Mouse (Mus musculus) kidney, postnatal 14 days (tissue): Measurements from ENCODE around the gene Pth.
A peak's percentile ranks its signal among the peaks of the same experiment; 100 is the strongest.

Experiments used
- DNase-seq: peaks from one replicate; pipeline ENCODE4 v3.0.0; 2022; ENCODE audit warnings: mixed read lengths

Pth gene

DNA sequence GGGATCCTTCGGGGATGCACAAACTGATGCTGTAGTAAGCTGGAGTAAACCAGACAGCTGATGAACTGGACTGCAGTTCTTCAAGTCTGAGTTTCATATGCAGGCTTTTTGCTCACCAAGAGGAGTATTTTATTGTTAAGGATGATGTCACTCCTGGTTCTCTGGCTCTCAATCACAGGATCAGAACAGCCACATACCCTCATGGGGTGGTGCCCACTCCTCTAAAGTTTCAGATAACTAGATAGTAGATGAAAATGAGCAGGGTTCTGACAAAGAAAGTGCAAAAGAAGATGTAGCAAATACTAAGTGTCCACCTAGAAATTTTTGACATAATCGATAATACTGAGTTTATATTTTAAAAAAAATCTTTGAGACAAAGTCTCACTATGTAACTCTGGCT is at the start of gene Pth:
TSS of gene Pth (minus strand) at position 101 of the 400 bp plus-strand sequence.
- no peak for DNase-seq

DNA sequence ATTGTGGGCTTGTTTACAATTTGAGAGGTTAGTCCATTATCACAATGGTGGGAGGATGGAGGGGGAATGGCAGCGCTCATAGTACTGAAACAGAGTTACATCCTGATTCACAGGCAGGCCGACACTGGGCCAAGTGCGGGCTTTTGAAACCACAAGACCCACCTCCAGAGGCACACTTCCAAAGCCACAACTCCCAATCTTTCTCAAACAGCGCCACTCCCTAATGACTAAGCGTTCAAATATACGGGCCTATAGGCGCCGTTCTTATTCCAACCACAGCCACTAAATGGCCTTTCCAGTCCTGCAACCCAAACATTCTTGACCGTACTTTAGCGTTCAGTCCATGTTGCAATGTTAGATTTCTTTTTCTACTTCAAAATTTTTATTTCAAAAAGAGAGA is 47.9 kb upstream of the Pth start:
- no peak for DNase-seq

DNA sequence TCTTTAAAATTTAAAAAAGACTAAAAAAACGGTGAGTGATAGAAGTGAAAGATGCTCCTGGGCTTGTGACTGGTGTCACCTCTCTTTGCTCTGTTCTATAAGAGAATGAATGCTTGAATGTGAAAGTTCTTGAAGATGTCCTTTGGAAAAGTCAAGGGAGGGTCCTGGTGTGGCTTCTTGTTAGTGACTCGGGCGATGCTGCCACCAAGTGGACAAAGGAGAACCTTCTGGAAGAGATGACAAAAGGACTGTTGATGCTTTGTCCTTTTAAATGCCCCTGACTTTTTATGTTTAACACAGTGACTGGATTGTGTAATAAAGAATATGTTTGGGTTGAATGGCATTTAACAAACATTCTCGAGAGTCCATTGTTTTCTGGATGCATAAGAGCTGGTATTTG is 45.9 kb upstream of the Pth start:
- peak; percentile 74 for DNase-seq

DNA sequence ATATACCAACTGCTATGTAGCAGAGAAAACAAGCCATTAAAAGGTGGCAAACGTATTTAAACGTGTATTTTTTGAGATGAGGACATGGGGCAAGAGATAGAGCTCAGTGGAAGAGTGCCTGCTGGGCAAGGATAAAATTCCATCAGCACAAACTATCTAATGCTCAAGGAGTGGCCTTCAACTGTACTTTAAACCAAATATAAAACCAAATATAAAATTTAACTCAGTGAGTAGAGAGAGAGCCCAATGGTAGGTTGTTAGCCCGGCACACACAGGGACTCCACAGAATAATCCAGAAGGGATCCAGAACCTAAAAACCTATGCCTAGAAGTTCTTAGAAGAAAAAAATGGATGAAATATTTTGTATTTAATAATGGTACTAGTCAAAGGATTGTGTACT is 45.1 kb upstream of the Pth start:
- DNase-seq = peak; percentile 4

DNA sequence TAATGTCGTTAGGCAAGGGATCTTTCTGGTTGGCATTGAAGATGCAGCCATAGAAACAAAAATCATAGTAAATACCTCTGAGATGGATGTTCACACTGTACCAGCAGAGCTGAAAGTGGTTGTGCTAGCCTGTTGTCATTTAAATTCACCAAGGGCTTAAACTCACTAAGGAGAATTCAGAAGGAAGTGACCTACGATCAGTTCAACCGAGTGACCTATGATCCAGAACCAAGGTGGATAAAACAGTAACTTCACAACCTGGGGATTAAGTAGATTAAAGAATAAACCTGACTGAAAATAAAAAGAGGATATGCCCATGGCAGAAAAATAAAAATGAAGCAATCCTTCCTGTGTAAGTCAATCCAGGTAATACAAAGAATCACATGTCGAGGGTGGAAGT is 44.5 kb upstream of the Pth start:
- peak; percentile 32 for DNase-seq

DNA sequence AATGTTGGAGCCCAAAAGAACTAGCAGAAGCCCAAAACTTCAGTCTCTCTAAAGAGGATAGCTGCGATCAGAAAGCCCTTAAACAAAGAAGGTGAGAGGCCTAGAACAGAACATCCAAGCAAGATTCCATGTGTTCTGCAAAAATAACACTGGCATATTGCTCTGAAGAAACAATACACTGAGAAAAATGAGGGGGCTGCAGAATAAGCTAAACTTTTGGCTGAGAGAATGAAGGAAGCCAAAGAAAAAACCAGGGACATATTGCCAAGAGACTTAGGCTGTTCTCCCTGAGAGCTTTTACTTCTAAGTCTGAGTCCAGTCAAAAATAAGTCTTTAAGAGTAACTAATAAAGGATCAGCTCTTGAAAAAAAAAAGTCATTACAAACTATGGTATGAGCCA is 32.4 kb upstream of the Pth start:
- no peak for DNase-seq

DNA sequence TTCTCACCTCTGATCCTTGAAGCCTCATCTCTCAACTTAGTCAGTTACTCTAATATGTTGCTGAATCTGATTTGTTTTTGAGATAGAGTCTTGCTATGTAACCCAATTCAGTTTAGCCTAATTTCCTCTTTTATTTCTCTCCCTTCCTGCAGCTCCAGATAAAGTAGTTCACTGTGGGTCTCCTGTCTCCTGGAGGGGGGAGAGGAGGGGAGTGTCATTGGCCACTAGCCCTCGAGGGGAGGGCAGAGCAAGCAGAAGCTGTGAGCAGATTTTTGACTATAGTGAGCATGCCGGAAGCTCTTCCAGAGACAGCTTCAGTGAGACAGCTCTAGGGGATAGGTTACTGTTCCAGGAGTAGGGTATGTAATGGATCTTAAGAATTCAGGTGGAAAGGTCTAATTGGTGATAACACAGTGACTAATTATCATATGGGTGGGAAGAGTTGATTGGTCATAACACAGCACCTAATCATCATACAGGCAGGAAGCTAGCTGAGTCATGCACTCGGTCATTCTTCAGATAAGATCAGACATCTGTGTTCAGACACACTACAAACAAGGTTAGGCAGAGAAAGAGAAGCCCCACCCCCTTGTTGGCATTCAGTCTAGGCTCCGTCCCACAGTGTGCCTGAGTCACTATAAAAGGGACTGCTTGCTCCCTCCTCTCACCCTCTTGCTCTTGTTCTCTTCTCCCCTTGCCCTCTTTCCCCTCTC is 30.9 kb upstream of the Pth start:
- peak; percentile 18 for DNase-seq

DNA sequence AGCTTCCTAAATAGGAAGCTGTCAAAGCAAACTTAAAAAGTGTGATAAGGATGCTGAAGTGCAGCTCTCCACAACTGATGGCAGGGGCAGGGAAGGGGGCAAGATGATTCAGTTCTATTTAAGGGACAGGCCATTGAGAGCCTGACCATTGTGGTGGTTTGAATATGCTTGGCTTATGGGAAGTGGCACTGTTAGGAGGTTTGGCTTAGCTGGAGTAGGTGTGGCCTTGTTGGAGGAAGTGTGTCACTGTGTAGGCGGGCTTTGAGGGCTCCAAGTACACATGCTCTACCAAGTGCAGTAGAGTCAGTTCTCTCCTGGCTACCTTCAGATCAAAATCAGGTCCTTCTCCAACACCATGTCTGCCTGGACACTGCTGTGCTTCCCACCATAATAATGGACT is 28.2 kb upstream of the Pth start:
- no peak for DNase-seq

DNA sequence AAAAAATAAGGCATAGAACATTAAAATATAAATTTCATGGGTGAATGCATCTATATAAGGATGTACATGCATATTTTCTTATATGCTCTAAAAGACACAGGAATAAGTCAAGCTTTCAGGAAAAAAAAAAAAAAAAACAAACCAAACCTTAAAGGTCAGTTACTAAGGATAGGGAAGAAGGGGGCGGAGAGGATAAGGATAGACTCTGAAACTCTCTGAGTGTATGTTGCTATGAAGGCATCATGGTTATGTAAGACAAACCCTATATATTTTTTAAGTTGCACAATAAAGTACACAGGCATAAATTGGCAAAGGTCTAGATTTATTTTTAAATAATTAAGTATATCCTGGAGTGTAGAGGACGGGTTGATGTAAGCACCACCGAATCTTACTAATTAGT is 26.9 kb upstream of the Pth start:
- DNase-seq = no peak

DNA sequence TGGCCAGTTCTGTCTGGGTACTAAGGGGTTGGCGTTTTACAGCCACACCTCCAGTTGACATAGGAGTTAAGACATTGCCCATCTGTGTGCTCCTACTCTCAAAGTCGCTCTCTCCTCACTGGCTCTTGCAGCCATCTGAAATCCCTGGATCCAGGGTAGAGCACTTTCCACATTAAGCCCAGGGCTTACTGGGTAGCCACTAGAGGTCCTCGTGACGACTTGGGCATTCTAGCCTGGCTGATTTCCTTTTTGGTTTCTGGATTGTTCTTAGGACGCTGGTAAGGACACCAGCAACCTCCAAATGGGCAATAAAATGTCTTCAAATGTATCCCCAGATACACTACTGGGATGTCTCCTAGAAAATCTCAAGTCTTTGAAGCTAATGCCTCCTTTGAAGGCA is 20.3 kb upstream of the Pth start:
- no peak for DNase-seq

DNA sequence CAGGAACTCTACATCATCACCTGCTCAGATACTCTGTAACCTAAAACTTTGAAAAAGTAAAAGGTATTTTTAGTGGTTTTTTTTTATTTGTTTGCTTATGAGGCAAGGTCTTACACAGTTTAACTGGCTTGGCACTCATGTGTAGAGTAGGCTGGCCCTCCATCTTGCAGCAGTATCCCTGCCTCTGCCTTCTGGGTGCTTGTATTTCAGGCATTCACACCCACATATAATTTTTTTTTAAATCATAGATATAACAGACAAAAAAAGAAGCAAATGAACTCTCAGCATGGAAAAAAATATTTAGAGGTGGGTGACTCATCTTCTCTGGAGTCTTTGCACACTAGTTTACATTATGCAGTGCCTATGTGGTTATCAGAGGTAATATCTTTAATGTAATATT is 9.7 kb upstream of the Pth start:
- DNase-seq = no peak

DNA sequence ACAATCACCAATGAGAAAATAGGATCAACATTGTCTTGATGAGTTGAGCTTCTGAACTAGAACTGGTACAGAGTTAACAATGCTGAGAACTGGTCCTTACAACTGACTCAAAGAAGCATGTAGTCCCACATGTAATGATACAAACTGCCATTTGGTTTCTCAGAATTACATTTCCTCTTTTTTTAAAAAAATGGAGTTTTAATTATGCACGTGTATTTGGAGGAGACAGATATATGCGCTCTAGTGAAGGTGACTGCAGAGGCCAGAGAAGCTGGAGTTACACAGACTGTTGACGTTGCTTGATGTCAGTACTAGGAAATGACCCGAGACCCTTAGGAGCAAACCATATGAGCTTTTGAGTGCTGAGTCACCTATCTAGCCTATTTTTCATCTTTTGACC is 8.3 kb upstream of the Pth start:
- DNase-seq = no peak

DNA sequence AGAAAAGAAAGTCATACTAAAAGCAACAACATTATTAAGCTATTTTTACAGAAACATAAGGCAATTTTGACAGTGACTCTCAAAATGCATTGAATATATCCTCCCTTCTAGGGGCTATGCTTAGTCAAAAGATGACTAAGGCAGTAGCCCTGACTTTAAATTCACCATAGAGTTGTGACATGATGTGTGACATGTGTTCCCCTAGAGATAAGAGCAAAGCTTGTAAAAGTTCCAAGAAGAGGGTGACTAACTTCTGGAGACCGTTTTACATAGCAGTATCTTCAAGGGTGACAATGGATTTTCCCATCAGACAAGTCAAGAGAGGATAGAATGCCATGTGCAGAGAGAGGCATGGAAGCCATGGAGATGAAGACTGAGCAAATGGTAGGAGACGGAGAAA is 3.2 kb upstream of the Pth start:
- no peak for DNase-seq

DNA sequence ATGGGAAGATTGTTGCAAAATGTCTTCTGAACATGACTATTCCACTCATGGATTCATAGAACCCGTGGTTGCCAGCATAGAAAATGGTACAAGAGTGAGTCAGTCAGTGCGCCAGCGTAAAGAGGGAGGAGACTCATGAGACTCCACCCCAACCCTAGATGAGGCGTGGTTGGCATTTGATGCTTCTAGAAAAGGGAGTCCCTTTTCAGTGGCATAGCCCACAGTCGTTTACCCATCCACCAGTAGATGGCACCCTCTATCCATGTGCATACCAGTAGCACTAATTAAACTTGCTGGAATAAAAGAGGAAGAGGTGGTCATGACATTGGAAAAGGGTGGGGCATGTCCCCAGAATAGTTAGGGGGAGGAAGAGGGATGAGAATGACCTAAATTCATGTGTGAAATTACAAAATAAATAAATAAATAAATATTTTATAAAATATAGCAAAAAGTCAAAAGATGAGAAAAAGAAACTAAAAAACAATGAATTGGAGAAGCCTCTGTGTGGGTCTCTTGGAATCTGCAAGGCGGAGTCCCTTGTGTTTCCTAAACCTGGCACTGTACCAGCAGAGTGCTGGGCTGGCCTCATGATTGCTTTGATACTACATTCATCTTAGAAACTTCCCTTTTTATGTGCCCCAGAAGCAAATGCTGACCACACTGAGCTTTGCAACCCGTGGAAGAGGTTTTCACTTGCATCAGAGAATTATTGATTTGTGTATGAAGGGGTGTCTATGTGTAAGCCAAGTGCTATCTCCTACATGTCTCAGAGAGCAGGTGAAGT is 10.3 kb downstream of the Pth start:
- DNase-seq = peak; percentile 87

DNA sequence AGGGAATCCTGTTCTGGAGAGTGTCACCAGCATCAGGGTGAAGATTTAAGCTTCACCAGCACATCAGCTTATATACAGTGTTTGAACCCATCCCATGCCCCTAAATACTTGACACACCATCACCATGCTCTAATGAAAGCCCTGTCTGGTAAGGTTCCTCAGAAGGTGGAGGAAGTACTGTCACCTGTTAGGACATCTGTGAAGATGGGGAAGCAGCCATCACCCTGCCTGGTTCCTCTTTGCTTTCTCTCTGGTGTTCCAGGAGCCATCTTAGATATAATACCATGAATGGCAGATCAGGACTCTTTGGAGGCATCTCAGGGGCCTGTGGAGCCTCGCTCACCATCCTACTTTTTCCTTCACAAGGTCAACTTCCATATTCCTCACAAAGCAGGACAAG is 15.7 kb downstream of the Pth start:
- no peak for DNase-seq

DNA sequence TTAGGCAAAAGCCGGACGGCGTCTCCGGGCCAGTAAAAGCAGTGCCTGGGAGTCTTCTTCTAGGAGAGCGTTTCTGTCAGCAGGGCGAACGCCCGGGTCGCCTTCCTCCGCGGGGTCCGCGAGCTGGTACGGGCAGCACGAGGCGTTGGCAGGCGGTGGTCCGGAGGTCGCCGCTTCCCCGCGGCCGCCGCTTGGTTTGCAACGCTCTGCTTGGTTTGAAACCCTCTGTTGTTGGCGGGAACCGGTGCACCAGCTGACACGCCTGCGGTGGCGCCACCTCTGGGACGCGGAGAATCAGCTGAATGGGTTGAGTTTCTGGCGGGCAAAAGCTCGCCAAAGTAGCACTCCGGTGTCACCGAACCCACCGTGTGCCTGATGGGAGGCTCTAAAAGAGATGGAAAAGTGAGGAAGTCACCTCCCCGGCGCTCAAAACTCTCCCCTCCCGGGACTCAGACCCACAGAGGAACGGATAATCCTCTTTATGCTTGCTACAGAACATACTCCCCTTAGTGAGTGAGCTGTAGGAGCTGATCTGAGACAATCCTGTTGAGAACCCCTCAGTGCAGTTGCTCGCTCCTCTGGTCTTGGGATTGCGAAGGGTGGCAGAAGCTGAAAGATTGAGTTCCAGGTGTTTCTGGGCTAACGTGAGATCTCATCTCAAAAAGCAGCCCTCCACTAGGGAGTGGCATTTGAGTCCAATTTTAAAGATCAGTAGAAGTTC is 18.6 kb downstream of the Pth start:
- DNase-seq = peak; percentile 83

DNA sequence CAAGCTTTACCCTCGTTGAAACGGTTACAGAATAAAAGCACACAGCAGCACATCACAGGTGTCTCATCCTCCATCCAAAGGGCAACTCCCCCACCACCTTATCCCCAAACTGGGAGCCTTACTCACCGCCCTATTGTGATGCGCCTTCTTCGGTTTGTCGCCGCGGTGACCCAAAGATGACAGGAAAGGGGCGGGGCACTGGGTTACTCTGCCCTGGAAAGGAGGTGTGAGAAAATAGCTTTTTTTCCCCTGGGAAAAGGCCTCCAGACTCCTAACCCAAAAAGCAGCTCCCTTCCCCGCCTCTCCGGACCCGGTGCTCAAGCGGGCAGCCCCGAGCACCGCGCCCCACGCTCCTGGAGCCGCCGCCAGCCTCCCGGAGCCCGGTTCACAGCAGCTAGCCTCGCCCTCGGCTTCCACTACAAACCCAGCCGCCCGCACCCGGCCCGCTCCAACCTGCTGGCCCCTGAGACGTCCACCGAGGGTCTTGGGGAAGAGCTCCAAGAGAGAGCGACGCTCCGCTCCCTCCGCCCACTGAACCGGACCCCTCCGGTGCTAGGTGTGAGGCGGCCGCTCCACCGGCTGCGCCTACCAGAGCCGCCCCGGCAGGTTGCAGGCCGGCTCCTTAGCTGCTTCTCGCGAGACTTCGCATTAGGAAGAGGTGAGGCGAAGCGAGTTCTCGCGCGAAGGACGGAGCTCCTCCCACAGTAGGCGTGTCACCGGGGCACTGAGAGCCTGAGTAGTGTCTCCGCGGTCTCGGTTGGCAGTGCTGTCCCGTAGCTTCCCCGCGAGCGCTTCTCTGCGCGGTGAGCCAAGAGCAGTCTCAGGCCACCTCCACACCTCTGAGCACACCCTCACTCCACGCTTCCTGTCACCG is 19.4 kb downstream of the Pth start, which contains the start of gene Btbd10:
TSS of gene Btbd10 (minus strand) at position 647 of the 874 bp plus-strand sequence.
- DNase-seq = peak; percentile 99

DNA sequence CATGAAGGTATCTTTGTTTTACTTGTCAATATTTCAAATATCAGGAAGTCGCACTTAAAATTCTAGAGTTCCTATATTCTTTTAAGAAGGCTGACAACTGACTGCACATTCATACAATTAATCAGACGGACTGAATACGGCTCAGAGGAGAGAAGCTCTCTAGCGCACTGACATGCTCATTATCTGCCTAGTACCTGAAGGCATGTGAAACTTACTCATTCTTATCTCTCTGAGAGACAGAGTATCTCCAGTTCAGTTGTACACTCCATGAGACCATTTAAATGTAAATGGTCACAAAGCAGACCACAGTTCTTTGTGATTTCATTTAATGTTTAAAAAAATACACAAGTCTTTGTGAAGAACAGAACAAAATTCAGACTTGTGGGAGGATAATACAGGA is 20.9 kb downstream of the Pth start:
- no peak for DNase-seq

DNA sequence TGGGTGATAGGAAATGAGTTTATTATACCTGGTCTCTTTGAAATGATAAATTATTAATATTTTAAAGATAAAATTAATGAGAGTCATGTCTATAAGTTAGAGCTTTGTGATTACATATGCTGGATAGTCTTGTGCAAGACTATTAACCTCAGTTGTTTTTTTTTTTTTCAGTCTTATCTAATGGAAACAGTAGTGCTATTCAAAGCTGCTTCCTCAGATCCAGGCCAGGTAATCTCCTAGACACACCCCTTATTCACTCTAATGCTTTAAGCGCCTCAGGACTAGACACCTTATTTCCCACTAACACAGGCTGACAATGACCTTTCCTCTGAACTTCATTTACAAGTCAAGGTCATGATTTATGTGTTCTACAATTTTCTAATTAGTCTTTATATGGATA is 39.3 kb downstream of the Pth start:
- DNase-seq = no peak

DNA sequence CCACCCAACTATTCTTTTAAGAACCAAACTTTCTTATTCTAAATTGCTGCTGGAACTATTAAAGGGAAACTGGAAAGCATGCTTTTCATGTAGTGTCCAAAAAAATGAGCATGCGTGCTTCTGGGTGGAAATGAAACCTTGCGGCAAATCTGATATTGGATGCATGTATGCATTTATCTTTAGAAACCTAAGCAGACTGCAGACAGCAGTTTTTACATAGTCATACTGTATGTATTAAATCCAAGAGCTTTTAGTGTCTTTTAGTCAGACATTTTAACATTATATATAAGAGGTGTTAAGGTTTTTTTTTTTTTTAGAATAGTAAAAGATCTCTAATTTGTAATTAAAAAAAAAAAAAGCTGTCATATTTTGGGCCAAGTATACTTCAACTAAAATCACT is 40.7 kb downstream of the Pth start:
- no peak for DNase-seq

DNA sequence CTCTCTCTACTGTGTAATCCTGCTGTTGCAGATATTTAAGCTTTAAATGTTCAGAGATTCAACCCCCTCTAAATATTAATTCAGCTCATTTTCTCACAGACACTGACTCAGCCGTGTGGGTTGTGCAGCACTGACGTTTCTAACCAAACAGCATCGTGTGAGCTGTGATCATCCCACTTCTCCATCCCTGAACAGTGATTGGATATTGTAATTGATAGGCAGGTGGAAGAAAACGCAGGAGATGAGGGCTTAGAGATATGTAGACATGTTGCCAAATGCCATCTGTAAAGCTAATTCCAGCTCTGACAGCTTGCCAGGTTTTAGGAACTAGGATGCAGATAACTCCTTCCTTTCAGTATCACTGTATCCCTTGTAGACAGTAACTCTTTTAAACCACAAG is 41.1 kb downstream of the Pth start:
- no peak for DNase-seq
